Mouse (Mus musculus) heart, postnatal 10 days (tissue): Measurements from ENCODE around the gene A630023A22Rik. TPM values are rescaled to one million over a fixed set of nuclear protein-coding genes. Genes with fewer than 3 reads are reported as not detected.

Experiments used
- total RNA-seq, 2 experiments: library from RNA; stranded (reverse); gene quantifications; 2 replicates each; pipeline ENCODE4 v1.2.3; 2021

A630023A22Rik gene
- total RNA-seq, 2 experiments from 2014 or later, result not detected

Other genes starting within 250 kb of the A630023A22Rik start
- gene Gdf10, start 179.2 kb downstream of the A630023A22Rik start, total RNA-seq, result 1 to 10 TPM; 2.3 to 3.2 TPM
- under 1 TPM; 0.10 to 0.17 TPM for gene Gdf2, start 161.7 kb downstream of the A630023A22Rik start, total RNA-seq
- gene Rbp3, start 148.8 kb downstream of the A630023A22Rik start, total RNA-seq, result not detected
- under 1 TPM in 1 of 2 experiments, not detected in 1; 0.07 TPM for gene Zfp488, start 124.0 kb downstream of the A630023A22Rik start, total RNA-seq
- not detected for gene Gm30083, start 87.6 kb downstream of the A630023A22Rik start, total RNA-seq
- not detected for gene Gm5460, start 86.0 kb downstream of the A630023A22Rik start, total RNA-seq
- gene Antxrl, start 50.0 kb downstream of the A630023A22Rik start, total RNA-seq, result not detected
- 1 to 10 TPM; 3.3 TPM for gene Anxa8, start 16.8 kb downstream of the A630023A22Rik start, total RNA-seq
- gene Npy4r, start 49.7 kb upstream of the A630023A22Rik start, total RNA-seq, result under 1 TPM; 0.12 TPM
- gene Gprin2, start 98.9 kb upstream of the A630023A22Rik start, total RNA-seq, result under 1 TPM; 0.17 to 0.34 TPM
- gene Syt15, start 116.8 kb upstream of the A630023A22Rik start, total RNA-seq, result 1 to 10 TPM; 1.3 to 1.6 TPM
- 1 to 10 TPM; 7.4 to 7.7 TPM for gene Shld2, start 207.7 kb upstream of the A630023A22Rik start, total RNA-seq
- gene Glud1, start 208.0 kb upstream of the A630023A22Rik start, total RNA-seq, result 100 to 1,000 TPM; 130 to 141 TPM